Mouse (Mus musculus): ENCODE data around the gene Gm43517.

Gm43517 gene

DNA sequence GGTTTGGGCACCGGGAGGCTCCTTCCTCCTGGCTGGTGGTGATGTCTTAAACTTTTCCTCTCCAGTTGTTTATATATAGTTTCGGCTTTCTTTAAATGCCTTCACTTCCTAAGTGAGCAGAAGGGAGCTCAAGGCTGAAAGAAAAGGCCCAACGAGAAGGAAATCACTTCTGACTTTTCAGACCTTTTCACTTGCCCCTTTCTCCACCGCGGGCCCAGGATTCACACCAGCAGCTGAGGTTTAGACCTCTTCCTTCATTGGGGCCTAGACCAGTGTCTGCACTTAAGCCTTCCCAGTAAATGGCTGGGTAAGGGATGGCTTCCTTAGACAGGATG is 16.8 kb downstream of the Gm43517 start:
- no peak for DNase-seq (ENCODE audit: low read depth, low spot score)

DNA sequence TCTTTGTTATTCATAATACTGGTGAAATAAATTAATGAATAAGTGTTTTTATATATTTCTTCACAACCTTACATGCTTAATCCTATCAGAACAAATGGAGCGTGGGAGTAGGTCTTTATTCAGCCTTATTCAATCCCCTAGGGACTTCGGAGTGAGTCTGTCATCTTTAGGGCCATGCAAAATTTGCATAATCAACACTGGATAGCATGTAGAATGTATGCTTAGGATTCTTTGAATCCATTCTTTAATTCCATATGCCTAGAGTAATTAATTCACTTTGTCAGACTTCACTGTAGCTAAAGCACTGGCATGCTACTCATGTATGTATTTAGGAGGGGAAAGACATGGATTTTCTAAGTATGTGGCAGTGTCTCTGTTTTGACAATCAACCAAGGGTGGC is 24.9 kb downstream of the Gm43517 start:
- no peak for DNase-seq (ENCODE audit: low read depth, low spot score)

DNA sequence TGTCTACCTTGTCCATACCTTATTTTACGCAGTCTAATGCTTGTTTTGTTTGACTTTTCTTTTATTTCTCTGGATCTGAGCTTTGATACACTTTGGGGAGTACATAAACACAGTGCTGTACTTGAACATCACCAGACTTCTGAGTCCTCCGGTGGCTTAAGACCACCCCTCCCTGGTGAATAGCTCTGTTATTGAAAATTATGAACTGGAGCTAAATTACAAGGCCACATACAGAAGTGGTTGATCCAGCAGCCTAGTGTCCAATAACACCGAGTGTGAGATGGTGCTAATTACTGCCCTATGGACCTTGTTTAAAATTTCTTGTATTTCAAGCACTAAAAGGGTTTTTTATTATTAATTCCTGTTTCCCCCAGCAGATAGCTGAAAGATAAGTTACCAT is 33.0 kb downstream of the Gm43517 start:
- DNase-seq (ENCODE audit: low read depth, low spot score) = no peak
